Mouse (Mus musculus): Measurements from ENCODE around the gene Gucy2g.

DNA sequence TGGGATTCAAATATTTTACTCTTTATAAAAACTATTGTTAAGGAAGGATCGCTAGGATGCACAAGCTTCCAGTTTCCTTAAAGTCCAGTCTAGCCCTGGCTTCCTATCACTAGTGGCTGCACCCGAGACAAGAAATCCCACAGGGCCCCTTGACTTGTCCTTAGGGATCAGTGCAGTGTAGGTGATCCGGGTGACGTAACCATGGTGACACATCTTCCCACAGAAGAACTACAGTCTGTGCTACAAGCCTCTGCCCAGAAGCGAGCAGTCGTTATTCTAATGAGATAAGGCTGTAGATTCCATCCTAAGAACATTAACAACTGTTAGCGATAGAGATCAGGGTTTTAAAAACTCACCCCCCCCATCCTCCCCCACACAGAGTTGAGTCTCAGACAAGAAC is 56.0 kb downstream of the Gucy2g start:
- TF ChIP-seq JUND (IDR thresholded peaks at IDR 0.05; ENCODE audit: low read depth, low read length) (no peak), ZNF384 (IDR thresholded peaks at IDR 0.05; ENCODE audit: low read depth, low read length) (no peak), CTCF (IDR thresholded peaks at IDR 0.05 in 2 of 3, conservative IDR thresholded peaks at IDR 0.05 in 1 of 3; ENCODE audit: control insufficient read depth in 1 of 3, insufficient read depth in 1 of 3, low read depth in 2 of 3, low read length in 3 of 3, poor library complexity in 1 of 3, severe bottlenecking in 1 of 3) (no peak), MAFK (IDR thresholded peaks at IDR 0.05; ENCODE audit: borderline replicate concordance, low read depth, low read length) (no peak), RCOR1 (IDR thresholded peaks at IDR 0.05; ENCODE audit: low read depth, low read length) (no peak), GATA1 (IDR thresholded peaks at IDR 0.05; ENCODE audit: low read depth, low read length) (no peak), CHD1 (IDR thresholded peaks at IDR 0.05; ENCODE audit: low read depth, low read length) (no peak), TCF12 (IDR thresholded peaks at IDR 0.05; ENCODE audit: low read depth, low read length) (no peak), EP300 (IDR thresholded peaks at IDR 0.05; ENCODE audit: low read depth in 1 of 2, low read length in 2 of 2) (no peak), MEF2A (IDR thresholded peaks at IDR 0.05; ENCODE audit: extremely low read depth, insufficient replicate concordance, low read depth, low read length, poor library complexity, severe bottlenecking) (no peak), ZC3H11A (IDR thresholded peaks at IDR 0.05; ENCODE audit: low read depth, low read length) (no peak)

Measured in MEL (cell line).